Mouse (Mus musculus) ES-Bruce4 (cell line): ENCODE measurements around the gene Dand5.

Source experiments
- CTCF ChIP-seq: IDR thresholded peaks from one replicate; pipeline ENCODE4 v1.8.1; 2011; ENCODE audit warnings: low read depth, low read length
- EP300 ChIP-seq: IDR thresholded peaks from 2 replicates; pipeline ENCODE4 v1.6.1; 2011; ENCODE audit warnings: low read depth, low read length; ENCODE audit not compliant: insufficient read depth

DNA sequence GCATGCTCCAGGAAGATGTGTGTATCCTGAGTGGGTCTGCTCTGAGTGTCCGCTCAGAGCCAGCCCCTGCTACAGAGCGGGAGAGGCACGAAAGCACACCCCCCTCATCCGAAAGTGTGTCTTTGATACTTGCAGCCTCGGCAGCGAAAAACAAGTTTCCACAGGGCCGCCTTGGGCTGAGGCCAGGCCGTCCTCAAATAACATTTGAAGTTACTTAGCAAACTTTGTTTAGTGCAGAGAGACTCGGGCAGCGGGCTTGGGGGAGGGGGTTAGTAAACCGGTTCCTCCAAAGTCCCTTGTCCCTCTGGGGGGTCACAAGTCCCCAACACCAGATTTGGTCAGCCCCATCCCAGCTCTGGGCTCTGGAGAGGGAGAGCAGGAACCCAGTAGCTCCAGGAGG lies 33.7 kb downstream of the Dand5 start:
- TF ChIP-seq CTCF (no peak), EP300 (no peak)
